Mouse (Mus musculus) kidney, postnatal 0 days (tissue): ENCODE results near the gene Cdh3. TPM values are rescaled to one million over a fixed set of nuclear protein-coding genes. Genes with fewer than 3 reads are reported as not detected.
A peak's percentile ranks its signal among the peaks of the same experiment; 100 is the strongest.

Experiments
- ATAC-seq: fragments of 200-750 bp; cut with Nextera tagmentation; replicated peaks from 2 replicates; pipeline ENCODE4 v1.8.0; 2017; ENCODE audit warnings: low read depth, moderate number of reproducible peaks, moderate TSS enrichment, moderate library complexity; ENCODE audit not compliant: low FRiP score
- DNase-seq: peaks from one replicate; pipeline ENCODE4 v3.0.0-alpha.2; 2016; ENCODE audit warnings: low spot score
- H3K27ac ChIP-seq: fragments of 300-500 bp; sonication (generic); 2 replicates; pipeline ENCODE4 v1.5.1; 2014; ENCODE audit warnings: mild to moderate bottlenecking
- H3K27me3 ChIP-seq: fragments of 300-500 bp; sonication (generic); 2 replicates; pipeline ENCODE4 v1.6.1; 2014; ENCODE audit warnings: low read length, mixed read lengths; ENCODE audit not compliant: insufficient read depth
- H3K36me3 ChIP-seq: fragments of 300-500 bp; sonication (generic); 2 replicates; pipeline ENCODE4 v1.6.1; 2014; ENCODE audit warnings: low read length, mixed read lengths; ENCODE audit not compliant: insufficient read depth
- H3K4me1 ChIP-seq: fragments of 300-500 bp; sonication (generic); replicated peaks from 2 replicates; pipeline ENCODE4 v1.6.1; 2014; ENCODE audit warnings: antibody characterized with exemption, low read length, mixed read lengths; ENCODE audit not compliant: insufficient read depth
- H3K4me2 ChIP-seq: fragments of 300-500 bp; sonication (generic); 2 replicates; pipeline ENCODE4 v1.6.1; 2014; ENCODE audit warnings: mild to moderate bottlenecking, low read length, moderate library complexity, mixed read lengths
- H3K4me3 ChIP-seq: fragments of 300-500 bp; sonication (generic); replicated peaks from 2 replicates; pipeline ENCODE4 v1.5.1; 2014; ENCODE audit warnings: low read depth, low read length
- H3K9ac ChIP-seq: fragments of 300-500 bp; sonication (generic); 2 replicates; pipeline ENCODE4 v1.6.1; 2014; ENCODE audit warnings: low read depth, low read length
- H3K9me3 ChIP-seq: fragments of 300-500 bp; sonication (generic); replicated peaks from 2 replicates; pipeline ENCODE4 v1.6.1; 2016; ENCODE audit warnings: low read length, inconsistent platforms, mixed read lengths
- CTCF ChIP-seq: IDR thresholded peaks from 2 replicates; pipeline ENCODE4 v1.5.1; 2016; ENCODE audit warnings: antibody characterized with exemption, low read depth, mild to moderate bottlenecking, moderate library complexity
- WGBS: fragments of 180-500 bp; shearing (Covaris S2); extraction: QIAGEN DNeasy Blood & Tissue Kit; methylation state at CpG from one replicate; pipeline ENCODE4 v1.1.7; 2014; 5-methylcytosine and 5-hydroxymethylcytosine counted together
- polyA plus RNA-seq: library from polyadenylated mRNA; unstranded; fragments of >200 nt; fragmentation: Nextera tagmentation; extraction: Ambion mirVana; gene quantifications from 2 replicates; pipeline ENCODE4 v1.2.1, GENCODE M21; 2015

Gene Cdh3
- polyA plus RNA-seq, 1 experiment from 2014 or later = 20.9 TPM

GRCm38 (mm10) chr8:106520578-106520977 lies 9.9 kb downstream of the Cdh3 start:
- H3K27ac ChIP-seq = no peak overlapping the region
- H3K4me3 ChIP-seq = no peak overlapping the region
- TF ChIP-seq CTCF = no peak
- H3K36me3 ChIP-seq = no peaks in the 10 kb centered on the region
- H3K9ac ChIP-seq = no peak overlapping the region
- no peak for DNase-seq
- H3K9me3 ChIP-seq = no peaks in the 10 kb centered on the region
- peaks cover 9% of the 10 kb centered on the region for H3K4me1 ChIP-seq
- H3K4me2 ChIP-seq = no peak overlapping the region
- 74% methylated on average over 7 of the region's 7 CpGs for WGBS
- no peak for ATAC-seq
- no peaks in the 10 kb centered on the region for H3K27me3 ChIP-seq

- Histone ChIP-seq H3K27me3 (no peaks in the 10 kb centered on the region), H3K4me1 (peaks cover 2% of the 10 kb centered on the region), H3K36me3 (no peaks in the 10 kb centered on the region), H3K9ac (no peak overlapping the region), H3K4me3 (no peak overlapping the region), H3K4me2 (no peak overlapping the region), H3K9me3 (no peaks in the 10 kb centered on the region), H3K27ac (no peak overlapping the region)
- peak; percentile 68 for DNase-seq
- no peak for TF ChIP-seq CTCF
- 45% methylated on average over 9 of the region's 9 CpGs for WGBS
- no peak for ATAC-seq
These were observed 11.2 kb downstream of the Cdh3 start for GRCm38 (mm10) chr8:106521845-106522244.

- no peak for ATAC-seq
- H3K27me3 ChIP-seq = no peaks in the 10 kb centered on the region
- H3K27ac ChIP-seq = no peak overlapping the region
- no peak overlapping the region for H3K9ac ChIP-seq
- WGBS = 53% methylated on average over 6 of the region's 6 CpGs
- no peaks in the 10 kb centered on the region for H3K4me1 ChIP-seq
- DNase-seq = no peak
- H3K4me2 ChIP-seq = no peak overlapping the region
- TF ChIP-seq CTCF = no peak
- no peak overlapping the region for H3K4me3 ChIP-seq
- no peaks in the 10 kb centered on the region for H3K36me3 ChIP-seq
- no peaks in the 10 kb centered on the region for H3K9me3 ChIP-seq
These were observed 16.0 kb downstream of the Cdh3 start for GRCm38 (mm10) chr8:106526725-106527124.

GRCm38 (mm10) chr8:106527241-106528036 lies 16.7 kb downstream of the Cdh3 start:
- peak; percentile 65 for TF ChIP-seq CTCF
- Histone ChIP-seq H3K4me1 (no peaks in the 10 kb centered on the region), H3K4me2 (no peak overlapping the region), H3K27me3 (no peaks in the 10 kb centered on the region), H3K36me3 (no peaks in the 10 kb centered on the region), H3K9ac (no peak overlapping the region), H3K4me3 (no peak overlapping the region), H3K27ac (no peak overlapping the region), H3K9me3 (no peaks in the 10 kb centered on the region)
- no peak for DNase-seq
- ATAC-seq = no peak
- WGBS = 89% methylated on average over 9 of the region's 9 CpGs

- H3K4me2 ChIP-seq = no peak overlapping the region
- DNase-seq (no peak), ATAC-seq (no peak)
- no peaks in the 10 kb centered on the region for H3K4me1 ChIP-seq
- H3K4me3 ChIP-seq = no peak overlapping the region
- H3K9me3 ChIP-seq = no peaks in the 10 kb centered on the region
- H3K27ac ChIP-seq = no peak overlapping the region
- no peaks in the 10 kb centered on the region for H3K27me3 ChIP-seq
- no peak for TF ChIP-seq CTCF
- H3K9ac ChIP-seq = no peak overlapping the region
- WGBS = 67% methylated on average over 9 of the region's 9 CpGs
- H3K36me3 ChIP-seq = no peaks in the 10 kb centered on the region
These were observed 18.0 kb downstream of the Cdh3 start for GRCm38 (mm10) chr8:106528596-106529249.

- H3K9ac ChIP-seq = no peak overlapping the region
- ATAC-seq = no peak
- H3K36me3 ChIP-seq = no peaks in the 10 kb centered on the region
- no peak for DNase-seq
- H3K9me3 ChIP-seq = no peaks in the 10 kb centered on the region
- 94% methylated on average over 10 of the region's 10 CpGs for WGBS
- no peak for TF ChIP-seq CTCF
- no peaks in the 10 kb centered on the region for H3K4me1 ChIP-seq
- H3K27me3 ChIP-seq = no peaks in the 10 kb centered on the region
- no peak overlapping the region for H3K4me3 ChIP-seq
- H3K27ac ChIP-seq = no peak overlapping the region
- no peak overlapping the region for H3K4me2 ChIP-seq
These were observed 19.3 kb downstream of the Cdh3 start for GRCm38 (mm10) chr8:106529885-106530482.
